Mouse (Mus musculus) heart, adult 2 months (tissue): Measurements from ENCODE around the gene Junb.

ENCODE experiments used
- CTCF ChIP-seq: fragments of 200-600 bp; IDR thresholded peaks from 2 replicates; pipeline ENCODE4 v1.8.1; 2022; ENCODE audit warnings: antibody characterized with exemption, mild to moderate bottlenecking, moderate library complexity
- EP300 ChIP-seq: fragments of 200-500 bp; IDR thresholded peaks from 2 replicates; pipeline ENCODE4 v1.6.1; 2011; ENCODE audit warnings: low read depth, low read length, control low read depth; ENCODE audit not compliant: insufficient read depth
- POLR2A ChIP-seq: fragments of 200-500 bp; IDR thresholded peaks from 2 replicates; pipeline ENCODE4 v1.6.1; 2011; ENCODE audit warnings: mild to moderate bottlenecking, low read depth, low read length, control low read depth; ENCODE audit not compliant: insufficient read depth

- TF ChIP-seq CTCF: no peak
- no peak for TF ChIP-seq EP300
- no peak for TF ChIP-seq POLR2A
These were observed 35.9 kb upstream of the Junb start, which contains the start of gene Best2 for GRCm38 (mm10) chr8:85014431-85014830.
